Mouse (Mus musculus): ENCODE measurements around the gene Il18.

DNA sequence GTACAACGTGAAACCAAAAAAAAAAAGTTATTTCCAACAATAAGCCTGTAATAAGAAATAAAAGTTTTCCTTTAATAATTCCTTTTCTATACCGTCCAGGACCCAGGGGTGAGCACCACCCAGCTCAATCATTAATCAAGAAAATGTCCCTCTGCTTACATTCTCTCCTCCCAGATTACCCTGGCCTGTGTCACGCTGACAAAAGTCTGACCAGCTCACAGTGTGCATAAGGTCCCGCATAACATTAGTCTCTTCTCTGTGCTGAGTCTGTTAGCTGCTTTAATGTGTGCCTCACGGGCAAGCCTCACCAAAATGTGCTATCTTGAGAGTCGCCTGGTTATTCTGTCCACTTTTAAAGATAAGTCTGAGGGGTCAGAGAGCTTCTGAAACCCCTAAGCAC is 49.2 kb upstream of the Il18 start:
- TF ChIP-seq CTCF (IDR thresholded peaks at IDR 0.05; ENCODE audit: low read depth) (no peak), EP300 (IDR thresholded peaks at IDR 0.05; ENCODE audit: low read depth) (no peak)

Data from liver, embryonic 14.5 days (tissue).